Mouse (Mus musculus) heart, embryonic 10.5 days (tissue): ENCODE data around the gene Pou2f1. TPM values are rescaled to one million over a fixed set of nuclear protein-coding genes. Genes with fewer than 3 reads are reported as not detected.

Experiments
- DNase-seq: peaks from one replicate; pipeline ENCODE4 v3.0.0-alpha.2; 2017; ENCODE audit warnings: low spot score
- H3K27ac ChIP-seq: fragments of 300-500 bp; sonication (generic); 2 replicates; pipeline ENCODE4 v1.5.1; 2016; ENCODE audit warnings: mild to moderate bottlenecking
- H3K27me3 ChIP-seq: fragments of 300-500 bp; sonication (generic); 2 replicates; pipeline ENCODE4 v1.6.1; 2016; ENCODE audit warnings: mild to moderate bottlenecking; ENCODE audit not compliant: poor library complexity, insufficient read depth, severe bottlenecking
- H3K36me3 ChIP-seq: fragments of 300-500 bp; sonication (generic); 2 replicates; pipeline ENCODE4 v1.6.1; 2016; ENCODE audit warnings: mild to moderate bottlenecking, moderate library complexity
- H3K4me1 ChIP-seq: fragments of 300-500 bp; sonication (generic); 2 replicates; pipeline ENCODE4 v1.6.1; 2016; ENCODE audit warnings: mild to moderate bottlenecking
- H3K4me3 ChIP-seq: fragments of 300-500 bp; sonication (generic); 2 replicates; pipeline ENCODE4 v1.5.1; 2016; ENCODE audit warnings: mild to moderate bottlenecking, moderate library complexity
- H3K9me3 ChIP-seq: fragments of 300-500 bp; sonication (generic); 2 replicates; pipeline ENCODE4 v1.6.1; 2016; ENCODE audit warnings: mild to moderate bottlenecking, moderate library complexity
- WGBS: fragments of 180-500 bp; shearing (Covaris S2); methylation state at CpG from one replicate; pipeline ENCODE4 v1.1.7; 2016; 5-methylcytosine and 5-hydroxymethylcytosine counted together
- polyA plus RNA-seq: library from polyadenylated mRNA; unstranded; fragments of >200 nt; fragmentation: Nextera tagmentation; extraction: Ambion mirVana; gene quantifications from 2 replicates; pipeline ENCODE4 v1.2.1, GENCODE M21; 2016

The Pou2f1 gene
- polyA plus RNA-seq, 1 experiment from 2014 or later = 18.4 TPM

GRCm38 (mm10) chr1:165875520-165876284 lies 126.8 kb downstream of the Pou2f1 start:
- 74% methylated on average over 6 of the region's 6 CpGs for WGBS
- Histone ChIP-seq H3K27ac (no peak overlapping the region), H3K9me3 (no peaks in the 10 kb centered on the region), H3K36me3 (peaks cover 37% of the 10 kb centered on the region), H3K4me3 (no peak overlapping the region), H3K4me1 (peaks cover 4% of the 10 kb centered on the region), H3K27me3 (no peaks in the 10 kb centered on the region)
- no peak for DNase-seq

GRCm38 (mm10) chr1:165874645-165875044 lies 127.8 kb downstream of the Pou2f1 start:
- 44% methylated on average over 8 of the region's 8 CpGs for WGBS
- Histone ChIP-seq H3K4me3 (no peak overlapping the region), H3K9me3 (no peaks in the 10 kb centered on the region), H3K4me1 (peaks cover 4% of the 10 kb centered on the region), H3K36me3 (peaks cover 32% of the 10 kb centered on the region), H3K27me3 (no peaks in the 10 kb centered on the region), H3K27ac (no peak overlapping the region)
- no peak for DNase-seq

GRCm38 (mm10) chr1:165868659-165869058 lies 133.8 kb downstream of the Pou2f1 start:
- no peaks in the 10 kb centered on the region for H3K9me3 ChIP-seq
- H3K36me3 ChIP-seq = 0 out of 2 replicates have a peak, but pooled peaks cover 5% of the 10 kb centered on the region
- no peaks in the 10 kb centered on the region for H3K27me3 ChIP-seq
- no peak overlapping the region for H3K4me3 ChIP-seq
- H3K4me1 ChIP-seq = 0 out of 2 replicates have a peak, but pooled peaks cover 9% of the 10 kb centered on the region
- H3K27ac ChIP-seq = no peak overlapping the region
- 72% methylated on average over 8 of the region's 8 CpGs for WGBS
- DNase-seq = no peak

GRCm38 (mm10) chr1:165866630-165867280 lies 135.7 kb downstream of the Pou2f1 start:
- H3K27ac ChIP-seq = no peak overlapping the region
- 0 out of 2 replicates have a peak, but pooled peaks cover 5% of the 10 kb centered on the region for H3K36me3 ChIP-seq
- WGBS = 74% methylated on average over 5 of the region's 5 CpGs
- no peaks in the 10 kb centered on the region for H3K27me3 ChIP-seq
- DNase-seq = peak; percentile 63
- no peaks in the 10 kb centered on the region for H3K9me3 ChIP-seq
- no peak overlapping the region for H3K4me3 ChIP-seq
- peaks cover 13% of the 10 kb centered on the region; the same call in 1 of the 2 replicates for H3K4me1 ChIP-seq

DNA sequence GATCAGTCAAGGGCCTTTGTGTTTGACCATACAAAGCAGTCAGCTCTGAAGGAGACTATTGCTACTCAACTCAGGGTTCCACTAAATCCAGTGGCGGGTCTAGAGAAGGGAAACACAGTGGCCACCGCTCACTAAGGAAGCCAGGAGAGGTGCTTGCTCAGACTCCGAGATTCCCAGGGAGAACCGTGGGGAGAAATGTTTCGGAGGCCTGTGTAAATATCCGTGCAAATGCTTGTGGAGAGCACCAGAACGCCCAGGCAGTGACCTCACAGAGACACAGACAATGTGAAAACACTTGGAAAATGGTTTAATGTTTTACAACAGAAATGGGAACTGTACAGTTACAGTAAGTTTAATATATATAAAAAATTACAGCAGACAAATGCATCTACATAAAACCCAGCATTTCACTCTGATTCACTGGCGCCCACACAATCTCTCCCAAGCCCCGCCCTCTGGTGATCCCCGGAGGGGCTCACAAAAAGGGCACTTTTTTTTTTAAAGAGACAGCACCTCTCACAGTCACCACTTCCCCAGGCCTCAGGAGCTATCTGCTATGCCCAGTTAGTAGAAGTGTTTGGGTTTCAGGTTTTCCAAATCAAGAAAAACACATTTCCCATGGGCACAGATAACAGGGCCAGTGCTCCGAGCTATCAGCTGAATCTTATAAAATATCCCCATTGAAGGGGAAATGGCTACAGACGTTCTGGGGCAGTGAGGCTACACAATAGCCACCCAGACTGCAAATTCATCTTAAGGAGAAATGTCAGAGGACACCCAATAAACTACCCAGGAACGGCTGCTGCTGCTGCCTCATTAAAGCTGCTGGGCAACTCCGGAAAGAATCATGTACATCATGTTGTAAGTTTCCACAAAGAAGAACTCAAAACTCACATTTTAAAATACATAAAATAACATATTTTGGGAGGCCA lies 137.3 kb downstream of the Pou2f1 start:
- H3K27ac ChIP-seq = peak overlapping the region; percentile 62
- no peak overlapping the region for H3K4me3 ChIP-seq
- 0 out of 2 replicates have a peak, but pooled peaks cover 5% of the 10 kb centered on the region for H3K36me3 ChIP-seq
- H3K4me1 ChIP-seq = peaks cover 19% of the 10 kb centered on the region
- DNase-seq = peak; percentile 68
- H3K9me3 ChIP-seq = no peaks in the 10 kb centered on the region
- WGBS = 50% methylated on average over 14 of the region's 14 CpGs
- no peaks in the 10 kb centered on the region for H3K27me3 ChIP-seq

GRCm38 (mm10) chr1:165862059-165862458 lies 140.4 kb downstream of the Pou2f1 start:
- Histone ChIP-seq H3K4me3 (no peak overlapping the region), H3K4me1 (peaks cover 22% of the 10 kb centered on the region), H3K36me3 (0 out of 2 replicates have a peak, but pooled peaks cover 5% of the 10 kb centered on the region), H3K9me3 (no peaks in the 10 kb centered on the region), H3K27ac (no peak overlapping the region), H3K27me3 (no peaks in the 10 kb centered on the region)
- DNase-seq = peak; percentile 63
- WGBS = 82% methylated on average over 7 of the region's 7 CpGs

DNA sequence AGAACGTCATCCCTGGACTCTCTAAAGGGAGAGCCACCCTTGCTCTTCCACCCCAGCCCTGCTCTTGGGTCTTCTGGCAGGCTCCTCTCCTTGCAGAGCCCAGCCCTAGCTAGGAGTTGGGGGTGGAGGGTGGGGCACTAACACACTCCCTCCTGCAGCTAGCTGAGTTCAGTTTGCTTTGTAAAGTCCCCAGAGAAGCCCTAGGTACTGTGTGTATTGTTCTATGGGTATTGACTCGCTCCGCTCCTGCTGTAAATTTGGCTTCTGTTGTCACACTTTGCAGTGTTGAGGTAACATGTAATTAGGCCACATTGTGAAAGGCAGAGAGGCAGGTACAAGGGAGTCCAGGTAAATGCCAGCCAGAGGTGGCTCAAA lies 141.3 kb downstream of the Pou2f1 start:
- Histone ChIP-seq H3K9me3 (no peaks in the 10 kb centered on the region), H3K27me3 (no peaks in the 10 kb centered on the region), H3K27ac (peak overlapping the region; percentile 69; the same call in 1 of the 2 replicates), H3K4me3 (no peak overlapping the region), H3K4me1 (peaks cover 22% of the 10 kb centered on the region), H3K36me3 (no peaks in the 10 kb centered on the region)
- DNase-seq = no peak
- WGBS = 82% methylated on average over 3 of the region's 3 CpGs

- peak; percentile 73 for DNase-seq
- H3K4me3 ChIP-seq = no peak overlapping the region
- 61% methylated on average over 9 of the region's 9 CpGs for whole genome bisulfite sequencing
- H3K9me3 ChIP-seq = no peaks in the 10 kb centered on the region
- H3K27me3 ChIP-seq = no peaks in the 10 kb centered on the region
- H3K36me3 ChIP-seq = no peaks in the 10 kb centered on the region
- H3K4me1 ChIP-seq = peaks cover 22% of the 10 kb centered on the region
- peak overlapping the region; percentile 69; the same call in 1 of the 2 replicates for H3K27ac ChIP-seq
These were observed 141.9 kb downstream of the Pou2f1 start for GRCm38 (mm10) chr1:165860373-165861234.

GRCm38 (mm10) chr1:165858356-165858755 lies 144.1 kb downstream of the Pou2f1 start:
- Histone ChIP-seq H3K27ac (no peak overlapping the region), H3K9me3 (no peaks in the 10 kb centered on the region), H3K36me3 (no peaks in the 10 kb centered on the region), H3K4me1 (peaks cover 12% of the 10 kb centered on the region), H3K27me3 (peaks cover 8% of the 10 kb centered on the region), H3K4me3 (no peak overlapping the region)
- 67% methylated on average over 5 of the region's 5 CpGs for WGBS
- DNase-seq = peak; percentile 72

DNA sequence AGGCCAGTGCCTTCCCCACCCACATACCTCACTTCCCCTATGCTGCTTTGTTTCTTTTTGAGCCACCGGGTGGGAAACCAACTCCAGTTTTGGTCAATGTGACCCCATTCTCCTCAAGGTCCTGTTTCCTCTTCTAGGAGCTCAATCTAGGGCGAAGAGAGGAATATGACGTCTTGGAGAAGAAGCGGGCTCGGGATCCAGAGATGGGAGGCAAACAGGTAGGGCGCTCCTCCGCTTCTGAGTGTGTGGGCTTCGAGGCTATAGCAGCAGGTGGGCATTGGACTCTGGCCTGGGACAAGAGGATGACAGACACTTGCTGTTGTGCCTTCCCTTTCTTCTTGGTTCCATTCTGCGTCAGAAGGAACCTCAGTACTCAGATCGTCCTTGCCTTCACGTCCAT lies 145.2 kb downstream of the Pou2f1 start:
- H3K4me1 ChIP-seq = peaks cover 9% of the 10 kb centered on the region
- no peaks in the 10 kb centered on the region for H3K9me3 ChIP-seq
- WGBS = 89% methylated on average over 11 of the region's 11 CpGs
- peaks cover 13% of the 10 kb centered on the region for H3K27me3 ChIP-seq
- H3K36me3 ChIP-seq = no peaks in the 10 kb centered on the region
- no peak overlapping the region for H3K27ac ChIP-seq
- no peak for DNase-seq
- no peak overlapping the region for H3K4me3 ChIP-seq

- H3K36me3 ChIP-seq = no peaks in the 10 kb centered on the region
- H3K27ac ChIP-seq = no peak overlapping the region
- H3K4me1 ChIP-seq = peaks cover 4% of the 10 kb centered on the region; the same call in 1 of the 2 replicates
- H3K27me3 ChIP-seq = peaks cover 13% of the 10 kb centered on the region
- 55% methylated on average over 9 of the region's 9 CpGs for WGBS
- peak; percentile 66 for DNase-seq
- H3K4me3 ChIP-seq = no peak overlapping the region
- H3K9me3 ChIP-seq = no peaks in the 10 kb centered on the region
These were observed 146.5 kb downstream of the Pou2f1 start for GRCm38 (mm10) chr1:165855759-165856545.
